Mouse (Mus musculus): ENCODE measurements around the gene Pced1b. TPM values are rescaled to one million over a fixed set of nuclear protein-coding genes. Genes with fewer than 3 reads are reported as not detected.

Gene Pced1b
- total RNA-seq, 2 experiments from 2014 or later, result 2.9 to 4.2 TPM

GRCm38 (mm10) chr15:97254375-97254774 lies 7.5 kb downstream of the Pced1b start:
- intact Hi-C loops (cut with DNase I), result no loop called here

GRCm38 (mm10) chr15:97255800-97256199 lies 8.9 kb downstream of the Pced1b start:
- no peak for DNase-seq
- intact Hi-C loops (cut with DNase I), result no loop called here

More at GRCm38 (mm10) chr15:97254375-97254774, 7.5 kb downstream of the Pced1b start:
- no peak for DNase-seq

- DNase-seq, result no peak
- intact Hi-C loops (cut with DNase I), result no loop called here
These were observed 9.5 kb downstream of the Pced1b start for GRCm38 (mm10) chr15:97256411-97256810.

- intact Hi-C loops (cut with DNase I), result no loop called here
- DNase-seq, result no peak
These were observed 10.4 kb downstream of the Pced1b start for GRCm38 (mm10) chr15:97257206-97257775.

- no peak for DNase-seq
These were observed 11.8 kb downstream of the Pced1b start for GRCm38 (mm10) chr15:97258483-97259230.

GRCm38 (mm10) chr15:97259300-97259699 lies 12.4 kb downstream of the Pced1b start:
- DNase-seq, result no peak
- intact Hi-C loops (cut with DNase I), result no loop called here

More at GRCm38 (mm10) chr15:97258483-97259230, 11.8 kb downstream of the Pced1b start:
- intact Hi-C loops (cut with DNase I), result no loop called here

GRCm38 (mm10) chr15:97259968-97260597 lies 13.2 kb downstream of the Pced1b start:
- intact Hi-C loops (cut with DNase I), result no loop called here
- DNase-seq, result no peak

GRCm38 (mm10) chr15:97262251-97262650 lies 15.3 kb downstream of the Pced1b start:
- DNase-seq, result no peak
- intact Hi-C loops (cut with DNase I), result no loop called here

GRCm38 (mm10) chr15:97266236-97266845 lies 19.4 kb downstream of the Pced1b start:
- intact Hi-C loops (cut with DNase I), result no loop called here
- no peak for DNase-seq

GRCm38 (mm10) chr15:97267094-97267695 lies 20.3 kb downstream of the Pced1b start:
- DNase-seq, result no peak
- intact Hi-C loops (cut with DNase I), result no loop called here

GRCm38 (mm10) chr15:97271985-97272697 lies 25.2 kb downstream of the Pced1b start:
- no peak for DNase-seq
- intact Hi-C loops (cut with DNase I), result no loop called here

GRCm38 (mm10) chr15:97272831-97273230 lies 25.9 kb downstream of the Pced1b start:
- intact Hi-C loops (cut with DNase I), result no loop called here
- DNase-seq, result no peak

GRCm38 (mm10) chr15:97275626-97276395 lies 28.9 kb downstream of the Pced1b start:
- no peak for DNase-seq
- intact Hi-C loops (cut with DNase I), result no loop called here

- intact Hi-C loops (cut with DNase I), result no loop called here
- no peak for DNase-seq
These were observed 29.8 kb downstream of the Pced1b start for GRCm38 (mm10) chr15:97276660-97277153.

- intact Hi-C loops (cut with DNase I), result no loop called here
- no peak for DNase-seq
These were observed 30.4 kb downstream of the Pced1b start for GRCm38 (mm10) chr15:97277328-97277727.

- intact Hi-C loops (cut with DNase I), result no loop called here
- DNase-seq, result no peak
These were observed 31.5 kb downstream of the Pced1b start for GRCm38 (mm10) chr15:97278340-97278948.

- intact Hi-C loops (cut with DNase I), result no loop called here
- no peak for DNase-seq
These were observed 33.2 kb downstream of the Pced1b start for GRCm38 (mm10) chr15:97280131-97280530.

GRCm38 (mm10) chr15:97280776-97281175 lies 33.9 kb downstream of the Pced1b start:
- DNase-seq, result no peak
- intact Hi-C loops (cut with DNase I), result no loop called here

Measured in heart, postnatal 36 days (tissue).